Mouse (Mus musculus) myocyte (in vitro differentiated cells): ENCODE measurements at regions not wholly inside any gene's neighbourhood (a gene's known extent, or its start where the extent isn't known, plus 50 kb on each side); places are given as distances from the start of the nearest gene placed in this dataset.

ENCODE experiments used
- H3K27me3 ChIP-seq: one replicate; pipeline ENCODE4 v1.6.1; 2011; ENCODE audit not compliant: control insufficient read depth, insufficient read depth, insufficient read length
- H3K36me3 ChIP-seq: one replicate; pipeline ENCODE4 v1.6.1; 2011; ENCODE audit not compliant: control insufficient read depth, insufficient read depth
- H3K4me2 ChIP-seq: one replicate; pipeline ENCODE4 v1.6.1; 2011; ENCODE audit warnings: low read depth, control low read depth
- H3K4me3 ChIP-seq: one replicate; pipeline ENCODE4 v1.5.1; 2011; ENCODE audit warnings: mild to moderate bottlenecking, control low read depth, moderate library complexity
- H3K79me2 ChIP-seq: one replicate; pipeline ENCODE4 v1.6.1; 2011; ENCODE audit not compliant: control insufficient read depth, insufficient read depth
- H3ac ChIP-seq: one replicate; pipeline ENCODE4 v1.6.1; 2011; ENCODE audit not compliant: control insufficient read depth, insufficient read length
- CEBPB ChIP-seq: IDR thresholded peaks from 2 replicates; pipeline ENCODE4 v1.6.1; 2011; ENCODE audit warnings: mild to moderate bottlenecking, moderate library complexity; ENCODE audit not compliant: poor library complexity, insufficient read depth, severe bottlenecking
- E2F4 ChIP-seq: IDR thresholded peaks from one replicate; pipeline ENCODE4 v1.6.1; 2011; ENCODE audit warnings: mild to moderate bottlenecking, control low read depth, moderate library complexity; ENCODE audit not compliant: insufficient read depth
- MAX ChIP-seq: IDR thresholded peaks from one replicate; pipeline ENCODE4 v1.6.1; 2011; ENCODE audit warnings: low read depth, mild to moderate bottlenecking, control low read depth
- MYOD1 ChIP-seq, 3 experiments: IDR thresholded peaks; one replicate each; pipeline ENCODE4 v1.6.1; 2011; ENCODE audit warnings: control low read depth in 2 of 3, low read depth in 2 of 3, mild to moderate bottlenecking in 2 of 3, moderate library complexity in 1 of 3; ENCODE audit not compliant: insufficient read length in 2 of 3, control insufficient read depth in 1 of 3
- MYOG ChIP-seq, 3 experiments: IDR thresholded peaks; one replicate each; pipeline ENCODE4 v1.6.1; 2011; ENCODE audit warnings: control low read depth in 2 of 3, low read depth in 2 of 3, mild to moderate bottlenecking in 2 of 3; ENCODE audit not compliant: insufficient read length in 2 of 3, control insufficient read depth in 1 of 3, insufficient read depth in 1 of 3
- POLR2A ChIP-seq: IDR thresholded peaks from one replicate; pipeline ENCODE4 v1.6.1; 2011; ENCODE audit warnings: low read depth, mild to moderate bottlenecking, control low read depth, moderate library complexity; ENCODE audit not compliant: insufficient read length
- POLR2AphosphoS2 ChIP-seq: IDR thresholded peaks from one replicate; pipeline ENCODE4 v1.6.1; 2011; ENCODE audit warnings: low read depth, control low read depth; ENCODE audit not compliant: insufficient read length
- REST ChIP-seq: IDR thresholded peaks from one replicate; pipeline ENCODE4 v1.6.1; 2011; ENCODE audit warnings: mild to moderate bottlenecking, control low read depth, moderate library complexity; ENCODE audit not compliant: insufficient read depth, insufficient read length
- SRF ChIP-seq: IDR thresholded peaks from one replicate; pipeline ENCODE4 v1.6.1; 2011; ENCODE audit warnings: low read depth; ENCODE audit not compliant: control insufficient read depth, insufficient read length
- TCF12 ChIP-seq: IDR thresholded peaks from one replicate; pipeline ENCODE4 v1.6.1; 2011; ENCODE audit warnings: mild to moderate bottlenecking, control low read depth; ENCODE audit not compliant: poor library complexity, insufficient read depth, severe bottlenecking
- TCF3 ChIP-seq: IDR thresholded peaks from one replicate; pipeline ENCODE4 v1.6.1; 2011; ENCODE audit warnings: low read depth, control low read depth; ENCODE audit not compliant: insufficient read length
- USF1 ChIP-seq: IDR thresholded peaks from one replicate; pipeline ENCODE4 v1.6.1; 2011; ENCODE audit warnings: low read depth, mild to moderate bottlenecking, control low read depth, moderate library complexity

- Histone ChIP-seq H3K79me2 (no peaks in the 10 kb centered on the region), H3K36me3 (no peaks in the 10 kb centered on the region), H3K4me3 (no peak overlapping the region), H3ac (no peak overlapping the region), H3K4me2 (peak overlapping the region; percentile 72), H3K27me3 (no peaks in the 10 kb centered on the region)
- no peak for TF ChIP-seq POLR2A
- TF ChIP-seq POLR2AphosphoS2, result no peak
- TF ChIP-seq MYOD1 (IDR thresholded peaks at IDR 0.05; ENCODE audit: control insufficient read depth in 1 of 3, insufficient read length in 2 of 3, low read depth in 2 of 3), result peak in 1 of 3 experiments; percentile 23
- TF ChIP-seq CEBPB, result no peak
- peak; percentile 73 for TF ChIP-seq USF1
- TF ChIP-seq TCF12, result no peak
Observed at GRCm38 (mm10) chr13:32611551-32612295, 172.0 kb downstream of the Mylk4 start.

GRCm38 (mm10) chr13:32610970-32611369 is 172.8 kb downstream of the Mylk4 start:
- Histone ChIP-seq H3K27me3 (no peaks in the 10 kb centered on the region), H3K4me2 (peak overlapping the region; percentile 72), H3K36me3 (no peaks in the 10 kb centered on the region), H3K79me2 (no peaks in the 10 kb centered on the region), H3ac (no peak overlapping the region), H3K4me3 (no peak overlapping the region)
- TF ChIP-seq MYOD1 (IDR thresholded peaks at IDR 0.05; ENCODE audit: control insufficient read depth in 1 of 3, insufficient read length in 2 of 3, low read depth in 2 of 3), result no peak
- TF ChIP-seq SRF, result no peak
- TF ChIP-seq USF1, result no peak
- TF ChIP-seq TCF12, result no peak
- TF ChIP-seq POLR2AphosphoS2, result no peak
- no peak for TF ChIP-seq TCF3

GRCm38 (mm10) chr13:32608413-32608812 is 175.3 kb downstream of the Mylk4 start:
- Histone ChIP-seq H3K36me3 (no peaks in the 10 kb centered on the region), H3ac (no peak overlapping the region), H3K27me3 (no peaks in the 10 kb centered on the region), H3K4me3 (no peak overlapping the region), H3K79me2 (no peaks in the 10 kb centered on the region), H3K4me2 (no peak overlapping the region)
- TF ChIP-seq REST, result no peak
- TF ChIP-seq SRF, result no peak
- TF ChIP-seq MAX, result no peak
- no peak for TF ChIP-seq MYOD1 (IDR thresholded peaks at IDR 0.05; ENCODE audit: control insufficient read depth in 1 of 3, insufficient read length in 2 of 3, low read depth in 2 of 3)
- no peak for TF ChIP-seq MYOG (IDR thresholded peaks at IDR 0.05; ENCODE audit: control insufficient read depth in 1 of 3, insufficient read depth in 1 of 3, insufficient read length in 2 of 3, low read depth in 2 of 3)
- no peak for TF ChIP-seq POLR2A
- TF ChIP-seq TCF3, result no peak
- no peak for TF ChIP-seq E2F4
- no peak for TF ChIP-seq USF1
- no peak for TF ChIP-seq TCF12
- no peak for TF ChIP-seq POLR2AphosphoS2
- TF ChIP-seq CEBPB, result no peak

GRCm38 (mm10) chr13:32603925-32604590 is 179.7 kb downstream of the Mylk4 start:
- H3K27me3 ChIP-seq, result no peaks in the 10 kb centered on the region

GRCm38 (mm10) chr13:32601315-32601714 is 182.4 kb downstream of the Mylk4 start:
- Histone ChIP-seq H3K79me2 (no peaks in the 10 kb centered on the region), H3K27me3 (no peaks in the 10 kb centered on the region), H3K36me3 (no peaks in the 10 kb centered on the region), H3K4me2 (no peak overlapping the region), H3ac (no peak overlapping the region), H3K4me3 (no peak overlapping the region)
- TF ChIP-seq MYOD1 (IDR thresholded peaks at IDR 0.05; ENCODE audit: control insufficient read depth in 1 of 3, insufficient read length in 2 of 3, low read depth in 2 of 3) (peak in 1 of 3 experiments; percentile 3), MAX (no peak), TCF3 (no peak), E2F4 (no peak), REST (peak; percentile 35), USF1 (no peak), CEBPB (no peak), POLR2AphosphoS2 (no peak), POLR2A (no peak)

More at GRCm38 (mm10) chr13:32603925-32604590, 179.7 kb downstream of the Mylk4 start:
- Histone ChIP-seq H3ac (no peak overlapping the region), H3K36me3 (no peaks in the 10 kb centered on the region), H3K79me2 (no peaks in the 10 kb centered on the region), H3K4me3 (no peak overlapping the region), H3K4me2 (no peak overlapping the region)
- TF ChIP-seq USF1 (no peak), REST (no peak)
